Mouse (Mus musculus) embryo, embryonic 10 days (tissue): Measurements from ENCODE around the gene Rnaseh2b.

Source experiments
- DNase-seq: peaks from one replicate; pipeline ENCODE4 v3.0.0-alpha.2; 2015; ENCODE audit warnings: low spot score

The Rnaseh2b gene

DNA sequence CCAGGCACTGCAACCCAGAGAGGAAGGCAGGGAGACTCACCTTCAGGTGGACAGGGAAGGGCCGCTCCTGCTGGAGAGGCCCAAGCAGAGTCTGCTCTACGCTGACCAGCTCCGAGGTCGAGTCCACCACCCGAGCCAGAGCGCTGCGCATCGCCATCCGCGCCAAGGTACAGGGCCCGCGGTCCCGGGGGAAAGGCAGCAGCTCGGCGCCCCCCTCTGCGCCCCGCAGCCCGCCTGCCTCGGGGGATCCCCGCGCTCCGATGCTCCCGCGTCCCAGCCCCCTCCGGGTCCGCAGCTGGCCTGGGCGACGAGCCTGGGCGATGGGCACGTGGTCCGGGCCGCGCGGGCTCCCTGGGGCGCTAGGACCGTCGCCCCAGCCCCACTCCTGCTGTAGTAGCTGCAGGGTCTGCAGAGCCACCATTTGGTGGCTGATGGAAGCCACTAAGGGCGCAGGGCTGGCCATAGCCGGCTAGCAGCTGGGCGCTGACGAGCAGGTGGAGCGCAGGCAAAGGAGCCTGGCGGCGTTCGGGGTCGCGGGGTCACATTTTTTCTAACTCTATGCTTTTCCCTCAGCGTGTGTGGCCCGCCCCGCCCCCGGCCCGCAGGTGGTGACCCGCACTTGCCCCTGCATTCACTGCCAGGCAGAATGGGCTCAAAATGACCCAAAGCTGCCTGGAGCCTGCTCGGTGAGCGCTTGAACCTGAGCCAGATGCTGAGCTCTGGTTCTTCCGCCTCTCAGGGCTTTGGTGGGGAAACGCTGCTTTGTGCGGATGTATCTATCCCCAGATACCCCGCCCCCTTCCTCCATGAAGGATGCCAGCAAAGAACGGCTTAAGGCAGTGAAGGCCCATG, at the start of gene Rnaseh2b, which contains the start of gene Dleu7:
Rnaseh2b (plus strand) TSS at position 102 of the 852 bp plus-strand sequence.
Dleu7 (minus strand) TSS at position 560 of the 852 bp plus-strand sequence.
- peak; percentile 83 for DNase-seq

DNA sequence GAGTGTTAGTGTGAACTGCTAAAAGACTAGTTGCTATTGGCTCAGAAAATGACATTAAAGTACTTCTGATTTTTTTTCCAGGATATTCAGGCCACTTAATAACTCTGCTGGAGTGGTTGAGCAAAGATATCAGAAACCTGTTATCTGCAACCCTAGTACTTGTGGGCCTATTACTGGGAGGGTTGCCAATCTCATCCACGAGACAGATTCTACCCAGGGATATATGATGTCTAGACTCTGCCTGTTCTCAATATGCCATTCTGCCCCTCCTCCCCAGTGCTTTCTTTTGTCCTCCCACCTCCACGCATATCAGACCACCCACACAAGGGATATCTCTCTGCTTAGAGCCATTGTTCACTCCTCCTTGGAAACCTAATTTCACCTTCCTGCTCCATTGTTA, 48.9 kb upstream of the Rnaseh2b start:
- DNase-seq: no peak

DNA sequence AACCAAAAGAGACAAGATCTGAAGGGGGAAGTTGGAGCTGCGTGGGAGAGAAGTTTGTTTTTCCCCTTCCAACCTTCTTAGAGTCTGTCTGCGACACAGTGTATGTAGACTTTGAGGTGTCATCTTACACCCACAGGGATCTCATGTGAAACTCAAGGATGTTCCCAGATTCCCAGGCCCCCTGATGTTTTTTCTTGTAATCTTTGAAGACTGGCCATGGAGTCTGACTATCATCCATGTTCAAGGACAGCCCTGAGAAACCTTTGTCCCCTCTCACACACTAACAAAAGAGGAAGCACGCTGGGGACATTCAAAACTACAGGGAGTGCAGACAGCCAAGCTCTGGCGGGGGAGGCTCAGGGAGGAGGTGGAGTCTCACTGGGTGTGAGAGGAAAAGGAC, 46.8 kb upstream of the Rnaseh2b start:
- DNase-seq: no peak

DNA sequence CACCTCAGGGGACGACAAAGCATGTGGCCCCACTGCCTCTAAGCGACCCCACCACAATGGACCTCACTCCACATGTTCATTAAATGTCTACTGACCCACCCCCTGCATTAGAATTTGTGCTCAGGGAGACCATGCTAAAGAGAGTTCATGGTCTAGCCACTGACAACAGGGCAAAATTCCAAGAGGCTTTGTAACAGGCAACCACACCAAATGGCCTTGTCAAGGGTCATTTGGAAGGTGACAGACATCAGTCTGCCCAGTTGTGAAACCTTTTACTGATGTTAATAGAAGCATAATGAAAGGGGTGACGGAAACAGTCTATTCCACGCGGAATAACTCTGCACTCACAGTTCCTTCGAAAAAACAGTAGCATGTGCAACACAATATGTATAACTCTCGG, 44.0 kb upstream of the Rnaseh2b start:
- DNase-seq: no peak

DNA sequence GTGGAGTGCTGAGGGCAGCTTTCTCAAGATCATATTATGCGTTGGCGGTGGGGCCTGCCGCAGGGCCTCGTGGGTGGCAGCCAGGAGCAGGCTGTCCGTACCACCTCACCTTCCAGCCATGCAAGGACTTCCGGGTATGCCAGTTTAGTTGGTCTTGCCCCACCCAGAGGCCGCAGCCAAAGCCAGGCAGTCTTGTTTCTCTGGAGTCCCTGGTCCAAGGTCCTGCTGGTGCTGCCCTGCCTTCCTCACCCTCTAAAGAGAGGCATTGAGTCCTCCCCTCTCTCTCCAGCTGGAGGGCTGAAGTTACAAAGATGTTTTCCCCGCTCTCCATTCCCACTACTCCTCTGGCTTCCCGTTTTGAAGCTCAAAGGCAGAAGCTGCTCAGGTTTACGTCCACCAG, 43.6 kb upstream of the Rnaseh2b start:
- no peak for DNase-seq

DNA sequence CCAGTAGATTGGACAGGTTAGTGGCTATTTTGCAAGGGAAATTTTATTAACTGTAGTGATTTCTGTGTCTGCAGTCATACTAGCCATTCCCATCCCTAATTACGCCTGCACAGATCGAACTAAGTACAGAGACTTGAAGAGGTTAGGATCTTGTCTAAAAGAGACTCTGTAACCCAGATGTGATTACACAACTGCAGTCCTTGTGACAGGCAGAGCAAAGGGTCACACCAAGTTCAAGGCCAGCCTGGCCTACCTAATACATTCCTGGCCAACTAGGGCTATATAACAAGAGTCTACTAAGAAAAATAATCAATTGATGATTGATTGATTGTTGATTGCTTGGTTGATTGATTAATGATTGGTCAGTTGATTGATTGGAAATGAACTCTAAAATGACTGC, 43.1 kb upstream of the Rnaseh2b start:
- no peak for DNase-seq

DNA sequence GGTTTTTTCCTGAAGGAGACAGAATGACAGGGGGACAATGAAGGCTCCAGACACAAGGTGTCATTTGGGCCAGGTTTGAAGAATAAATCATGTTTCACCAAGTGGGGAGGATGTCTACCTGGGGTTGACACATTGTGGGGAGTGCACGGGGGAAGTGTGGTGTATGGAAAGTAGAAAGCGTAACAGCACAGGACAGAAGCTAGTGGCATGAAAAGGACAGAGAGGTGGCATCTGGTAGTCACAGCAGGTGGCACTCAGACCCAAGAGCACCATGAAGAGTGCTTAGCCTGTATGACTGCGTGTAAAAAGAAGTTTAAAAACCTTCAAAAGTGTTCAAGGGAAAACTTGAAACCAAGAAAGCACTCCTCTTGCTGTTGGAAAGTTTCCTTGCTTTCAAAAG, 42.3 kb upstream of the Rnaseh2b start:
- no peak for DNase-seq

DNA sequence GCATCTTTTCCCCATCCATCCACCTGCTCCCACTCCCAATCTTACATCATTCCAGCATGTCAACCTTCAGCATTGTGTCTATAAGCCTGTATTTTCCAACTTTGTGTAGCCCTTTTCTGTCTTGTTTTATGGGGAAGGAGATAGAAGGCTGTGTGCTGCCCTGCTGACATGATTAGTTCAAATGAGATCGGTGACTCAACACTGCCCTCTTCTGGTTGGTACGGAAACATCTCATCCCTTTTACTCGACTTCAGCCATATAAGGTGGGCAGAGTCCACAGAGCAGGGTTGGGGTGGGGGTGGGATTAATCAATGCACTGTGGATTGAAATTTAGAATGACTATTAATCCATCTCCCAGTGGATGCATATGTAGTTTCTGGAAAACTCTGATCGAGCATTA, 40.4 kb upstream of the Rnaseh2b start:
- peak; percentile 92 for DNase-seq

DNA sequence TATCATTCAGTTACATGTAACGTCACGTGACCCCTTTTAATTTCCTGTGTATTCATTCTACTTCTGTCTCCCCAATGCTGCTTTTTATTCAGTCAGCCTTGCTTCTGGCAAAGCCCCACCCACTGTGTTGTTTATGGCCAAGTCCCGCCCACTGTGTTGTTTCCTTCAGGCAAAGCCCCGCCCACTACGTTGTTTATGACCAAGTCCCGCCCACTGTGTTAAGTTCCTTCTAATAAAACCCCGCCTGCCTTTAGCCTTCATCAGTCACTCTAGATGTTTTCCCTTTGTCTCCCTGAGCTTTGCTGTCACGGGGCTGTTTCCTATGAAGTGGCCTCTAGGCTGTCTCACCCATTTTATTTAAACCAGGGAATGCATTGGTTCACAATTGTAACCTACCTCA, 38.0 kb upstream of the Rnaseh2b start:
- peak; percentile 66 for DNase-seq

DNA sequence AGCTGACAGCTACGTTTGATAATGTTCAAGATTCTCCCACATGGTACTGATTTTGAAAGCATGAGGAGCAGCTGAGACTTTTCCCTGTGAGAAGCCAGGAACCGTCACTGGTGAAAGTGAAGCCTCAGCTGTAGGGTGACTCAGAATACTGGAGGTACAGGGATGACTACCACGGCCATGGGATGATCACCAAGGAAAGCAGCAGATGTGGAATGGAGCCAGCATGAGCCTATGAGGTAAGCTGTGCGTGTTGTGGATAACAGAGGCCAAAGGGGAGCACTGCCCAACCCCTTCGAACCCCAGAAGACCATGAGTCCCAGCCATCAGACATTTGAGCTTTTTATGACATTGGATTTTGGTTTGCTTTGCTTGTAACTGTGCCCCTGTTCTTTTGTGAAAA, 36.3 kb upstream of the Rnaseh2b start:
- no peak for DNase-seq

DNA sequence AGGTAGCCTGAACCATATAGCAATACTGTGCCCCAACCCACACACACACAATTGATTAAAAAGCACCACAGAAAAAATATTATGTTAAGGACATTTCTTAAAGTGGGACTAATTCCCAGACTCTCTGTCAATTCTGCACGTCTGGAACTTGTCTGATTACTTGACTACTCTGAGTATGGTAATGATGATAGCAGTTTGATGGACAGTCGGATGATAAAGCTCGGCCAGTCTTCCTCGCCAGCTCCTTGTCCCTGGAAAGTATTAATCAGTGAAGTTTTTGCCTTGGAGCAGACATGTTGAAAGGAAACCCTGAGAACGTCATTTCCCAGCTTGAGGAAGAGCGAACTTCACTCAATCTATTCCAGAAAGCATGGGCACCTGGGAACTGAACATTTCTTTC, 34.3 kb upstream of the Rnaseh2b start:
- DNase-seq: no peak

DNA sequence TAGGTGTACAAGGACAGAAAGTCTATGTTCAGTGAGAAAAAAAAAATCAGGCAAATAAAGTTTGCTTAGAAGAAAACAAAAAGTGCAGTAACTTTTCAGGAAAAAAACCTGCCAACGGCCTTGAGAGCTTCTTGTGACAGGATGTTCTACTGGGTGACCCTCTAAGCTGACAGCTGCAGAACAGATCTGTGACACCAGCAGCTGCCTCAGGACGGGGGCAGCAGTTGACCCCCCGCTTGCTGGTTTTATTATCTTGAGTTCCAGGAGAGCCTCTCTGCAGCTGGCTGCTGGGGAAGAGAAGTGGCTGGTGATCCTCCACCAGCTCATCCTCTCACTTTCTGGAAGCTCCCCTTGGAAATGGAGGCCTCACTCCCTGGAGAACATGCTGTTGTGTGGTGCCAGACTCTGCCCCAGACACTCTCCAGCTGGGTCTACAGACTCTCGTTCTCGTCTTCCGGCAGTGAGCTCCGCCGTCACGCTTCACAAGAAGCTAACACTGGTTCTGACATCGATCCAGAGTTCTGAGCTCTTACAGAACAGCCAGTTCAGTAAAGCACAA, 33.3 kb upstream of the Rnaseh2b start:
- no peak for DNase-seq

DNA sequence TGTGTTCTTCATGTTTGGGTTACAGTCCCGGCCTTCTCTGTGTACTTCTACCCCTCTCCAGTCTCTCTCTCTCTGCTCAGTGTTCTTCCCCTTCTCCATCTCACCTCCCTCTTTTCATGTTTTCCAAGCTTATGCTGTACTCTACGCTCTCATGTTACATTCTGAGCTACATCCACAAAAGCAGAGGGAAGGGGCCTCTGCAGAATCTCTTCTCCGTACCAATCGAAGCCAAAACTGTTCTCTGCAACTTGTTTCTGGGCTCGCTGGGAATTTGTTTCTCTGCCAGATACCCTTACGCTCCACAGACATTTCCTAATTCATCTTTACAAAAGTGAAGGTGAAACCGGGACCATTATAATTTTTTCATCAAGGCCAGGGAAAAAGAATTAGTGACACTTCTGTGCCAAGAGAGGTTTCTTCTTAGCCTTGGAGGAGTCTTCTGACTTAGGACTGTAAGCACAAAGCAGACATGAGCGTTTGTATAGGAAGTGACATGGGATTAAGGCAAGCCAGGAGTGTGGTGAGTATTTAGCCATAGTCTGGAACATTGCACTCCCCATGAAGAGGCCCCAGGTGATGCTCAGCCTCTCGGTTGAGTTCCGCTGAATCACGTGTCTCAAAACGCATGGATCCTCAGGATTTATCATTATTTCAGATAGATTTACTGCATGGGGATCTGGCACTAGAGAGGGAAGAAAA, 21.5 kb upstream of the Rnaseh2b start:
- DNase-seq: no peak

DNA sequence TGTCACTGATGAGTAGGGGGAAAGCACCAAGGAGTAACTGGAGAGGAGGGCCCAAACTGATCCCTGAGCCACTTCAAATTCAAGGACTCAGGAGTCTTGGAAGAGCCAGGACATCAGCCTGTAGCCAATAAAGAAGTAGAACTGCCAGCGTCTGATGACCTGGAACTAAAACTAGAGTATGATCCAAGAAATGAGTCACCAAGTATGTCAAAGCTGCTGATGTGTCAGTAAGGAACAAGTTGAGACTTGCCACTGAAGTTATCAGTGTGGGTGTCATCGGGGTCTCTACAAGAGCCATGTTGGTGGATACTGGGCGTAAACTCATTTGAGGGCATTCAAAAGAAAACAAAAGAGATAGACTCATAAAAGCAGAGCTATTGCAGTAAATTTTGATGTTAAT, 18.8 kb upstream of the Rnaseh2b start:
- no peak for DNase-seq

DNA sequence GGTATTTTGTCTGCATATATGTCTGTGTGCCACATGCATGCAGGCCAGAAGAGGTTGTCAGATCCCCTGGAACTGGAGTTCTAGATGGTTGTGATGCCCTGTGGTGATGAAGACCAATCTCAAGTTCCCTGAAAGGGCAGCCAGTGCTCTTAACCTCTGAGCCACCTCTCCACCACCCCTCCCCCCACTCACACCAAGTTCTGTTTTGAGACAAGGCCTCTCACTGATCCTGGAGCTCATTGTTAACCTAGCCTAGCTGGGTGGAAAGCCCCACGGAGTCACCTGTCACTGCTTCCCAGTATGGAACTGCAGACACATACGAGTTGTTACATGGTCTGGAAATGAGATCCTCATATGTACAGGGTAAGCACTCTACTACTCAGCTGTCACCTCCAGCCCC, 9.4 kb upstream of the Rnaseh2b start:
- no peak for DNase-seq

DNA sequence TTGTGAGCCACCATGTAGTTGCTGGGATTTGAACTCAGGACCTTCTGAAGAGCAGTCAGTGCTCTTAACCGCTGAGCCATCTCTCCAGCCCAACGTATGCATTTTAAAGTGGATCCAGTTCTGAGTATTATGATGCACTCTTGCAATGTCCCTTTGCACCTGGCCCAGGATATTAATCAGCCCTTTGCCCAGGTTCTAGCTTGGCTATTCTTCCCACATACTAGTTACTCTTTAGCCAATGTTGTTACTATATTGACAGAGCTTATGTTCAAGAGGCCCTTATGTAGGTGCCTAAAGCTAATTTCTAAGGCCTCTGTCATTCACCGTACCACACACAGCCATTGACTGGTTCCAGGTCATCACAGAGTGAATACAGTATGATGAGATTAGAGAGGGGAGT, 3.7 kb upstream of the Rnaseh2b start:
- no peak for DNase-seq

DNA sequence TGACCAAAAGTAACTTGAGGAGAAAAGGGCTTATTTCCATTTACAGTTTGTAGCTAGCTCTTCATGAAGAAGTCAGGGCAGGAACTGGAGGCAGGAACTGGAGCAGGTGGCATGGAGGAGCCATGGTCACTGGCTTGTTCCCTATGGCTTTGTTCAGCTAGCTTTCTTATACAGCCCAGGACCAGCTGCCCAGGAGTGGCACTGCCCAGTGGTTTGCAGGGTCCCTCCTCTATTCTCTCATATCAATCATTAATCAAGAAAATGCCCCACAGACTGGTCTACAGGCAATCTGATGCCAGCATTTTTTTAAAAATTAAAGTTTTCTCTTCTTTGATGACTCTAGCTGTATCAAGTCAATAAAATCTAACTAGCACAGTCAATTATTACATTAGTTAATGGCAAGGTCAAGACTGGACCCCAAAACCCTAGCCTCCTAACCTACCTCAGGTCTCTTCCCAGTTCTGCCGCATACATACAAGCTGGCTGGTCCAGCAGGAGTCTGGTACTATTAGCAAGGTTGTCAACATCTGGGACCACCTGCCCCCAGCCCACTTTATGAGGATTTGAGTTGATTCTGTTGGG, 892 bp upstream of the Rnaseh2b start:
- no peak for DNase-seq

DNA sequence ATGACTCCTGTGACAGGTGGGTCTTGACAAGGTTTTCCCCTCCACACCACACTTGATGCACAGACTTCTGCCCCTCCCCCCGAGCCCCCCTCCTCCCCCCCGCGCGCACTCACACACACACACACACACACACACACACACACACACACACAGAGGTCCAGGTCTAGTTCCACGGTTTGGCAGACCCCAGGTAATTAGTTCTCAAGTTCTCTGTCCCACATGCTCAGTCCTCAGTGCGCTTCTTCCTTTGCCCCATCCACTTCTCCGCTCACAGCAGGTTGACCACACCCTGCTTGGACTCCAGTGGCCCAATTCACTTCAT, 262 bp upstream of the Rnaseh2b start:
- no peak for DNase-seq

DNA sequence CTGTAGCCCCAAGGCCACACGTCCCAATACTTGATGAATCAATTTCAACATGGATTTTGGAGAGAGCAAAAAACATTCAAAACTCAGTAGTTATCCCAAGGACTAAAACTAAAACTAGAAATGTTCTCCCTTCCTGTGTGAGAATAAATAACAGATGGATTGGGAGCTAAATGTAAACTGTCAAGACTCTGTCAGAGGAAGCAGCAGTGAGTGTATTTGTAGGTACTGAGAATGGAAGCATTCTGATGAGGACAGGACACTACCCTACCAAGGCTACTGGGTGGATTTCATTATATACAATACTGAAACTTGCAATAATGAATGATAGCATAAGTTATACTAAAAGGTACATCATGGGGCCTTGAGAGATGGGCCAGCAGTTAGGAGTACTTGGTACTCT, 6.4 kb downstream of the Rnaseh2b start:
- DNase-seq: no peak

DNA sequence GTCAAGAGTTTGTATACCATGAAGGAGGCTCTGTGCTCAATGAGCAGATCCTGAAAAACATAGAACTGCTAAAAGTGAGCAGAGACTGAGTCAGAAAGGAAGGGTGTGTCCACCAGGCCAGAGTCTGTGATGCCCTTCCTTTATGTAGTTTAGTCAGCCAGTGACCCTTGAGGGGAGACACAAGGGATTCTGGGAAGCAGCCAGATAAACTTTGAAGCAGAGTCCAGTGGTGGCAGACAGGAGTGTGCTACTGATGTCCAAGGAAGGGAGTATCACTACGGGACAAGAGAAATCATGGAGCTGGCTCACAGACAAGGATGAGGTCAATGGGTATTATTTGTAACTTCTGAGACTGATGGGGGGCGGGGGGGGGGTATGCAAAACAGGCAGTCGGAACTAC, 7.6 kb downstream of the Rnaseh2b start:
- DNase-seq: no peak

DNA sequence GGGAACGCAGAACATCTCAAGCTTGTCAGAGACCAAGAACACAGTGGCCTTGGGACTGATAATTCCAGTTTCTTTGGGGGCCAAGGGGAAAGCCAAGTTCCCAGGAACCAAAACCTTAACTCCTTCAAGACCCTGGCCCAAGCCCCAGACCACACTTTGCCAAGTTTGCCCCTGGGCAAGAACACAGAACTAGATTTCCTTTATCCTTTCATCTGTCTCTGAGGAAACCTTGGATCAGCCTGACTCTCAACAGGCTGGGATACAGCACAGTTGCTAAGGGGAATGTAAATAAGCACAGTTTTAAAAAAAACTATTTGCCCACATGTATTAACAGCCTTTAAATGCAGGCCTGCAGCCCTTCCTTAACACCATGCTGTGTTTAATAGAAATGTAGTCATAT, 15.2 kb downstream of the Rnaseh2b start:
- no peak for DNase-seq

DNA sequence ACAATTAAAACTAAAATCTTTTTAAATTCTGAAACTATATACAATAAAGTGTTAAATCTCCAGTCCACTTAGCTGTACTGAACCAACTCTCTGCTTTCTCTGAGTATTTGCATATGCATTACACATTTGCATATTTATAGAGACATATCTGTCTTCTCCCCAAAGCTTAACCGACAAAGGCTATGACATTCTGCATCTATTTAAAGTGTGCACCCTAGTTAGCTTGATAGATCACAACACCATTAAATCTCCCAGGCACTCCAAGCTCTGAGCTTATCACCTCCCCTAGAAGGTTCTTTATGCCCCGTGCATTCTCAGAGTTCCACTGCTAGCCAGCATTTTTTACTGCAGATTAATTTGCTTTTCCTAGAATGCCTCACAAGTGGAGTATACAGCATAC, 16.6 kb downstream of the Rnaseh2b start:
- no peak for DNase-seq

DNA sequence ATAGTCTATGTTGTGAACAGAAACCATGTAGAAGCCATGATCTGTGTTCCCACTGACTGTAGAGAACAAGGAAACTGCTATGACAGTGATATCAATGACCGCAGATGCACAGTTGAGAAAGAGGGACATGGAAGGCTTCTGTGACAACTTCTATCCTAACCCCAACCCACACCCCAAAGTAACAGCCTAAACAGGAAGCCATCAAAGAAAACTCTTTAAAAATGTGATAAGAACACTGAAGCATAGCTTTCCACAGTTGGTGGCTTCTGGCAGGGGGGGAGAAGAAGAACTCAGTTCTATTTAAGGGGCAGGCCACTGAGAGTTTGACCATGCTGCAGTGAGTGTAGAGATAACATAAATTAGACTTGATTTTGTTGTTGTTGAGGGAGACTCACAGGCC, 19.3 kb downstream of the Rnaseh2b start:
- no peak for DNase-seq
